Mouse (Mus musculus) midbrain, embryonic 12.5 days (tissue): ENCODE measurements around the gene Med16. TPM values are rescaled to one million over a fixed set of nuclear protein-coding genes. Genes with fewer than 3 reads are reported as not detected.
A peak's percentile ranks its signal among the peaks of the same experiment; 100 is the strongest.
"Not testable (repeated sequence)": the region's sequence is repeated elsewhere in the genome, so short reads cannot be mapped to it uniquely, and the experiment has no call there.

ENCODE experiments used
- ATAC-seq: fragments of 200-750 bp; cut with Nextera tagmentation; 2 replicates; pipeline ENCODE4 v1.8.0; 2017; ENCODE audit warnings: low read depth, moderate TSS enrichment, moderate library complexity; ENCODE audit not compliant: low FRiP score
- H3K27ac ChIP-seq: fragments of 300-500 bp; sonication (generic); replicated peaks from 2 replicates; pipeline ENCODE4 v1.5.1; 2016; ENCODE audit warnings: mild to moderate bottlenecking
- H3K27me3 ChIP-seq: fragments of 300-500 bp; sonication (generic); 2 replicates; pipeline ENCODE4 v1.6.1; 2016; ENCODE audit warnings: mild to moderate bottlenecking
- H3K36me3 ChIP-seq: fragments of 300-500 bp; sonication (generic); 2 replicates; pipeline ENCODE4 v1.6.1; 2016
- H3K4me1 ChIP-seq: fragments of 300-500 bp; sonication (generic); 2 replicates; pipeline ENCODE4 v1.6.1; 2016
- H3K4me2 ChIP-seq: fragments of 300-500 bp; sonication (generic); replicated peaks from 2 replicates; pipeline ENCODE4 v1.6.1; 2016; ENCODE audit warnings: mild to moderate bottlenecking, moderate library complexity
- H3K4me3 ChIP-seq: fragments of 300-500 bp; sonication (generic); 2 replicates; pipeline ENCODE4 v1.5.1; 2016; ENCODE audit warnings: mild to moderate bottlenecking
- H3K9ac ChIP-seq: fragments of 300-500 bp; sonication (generic); replicated peaks from 2 replicates; pipeline ENCODE4 v1.6.1; 2016; ENCODE audit warnings: mild to moderate bottlenecking, moderate library complexity
- H3K9me3 ChIP-seq: fragments of 300-500 bp; sonication (generic); 2 replicates; pipeline ENCODE4 v1.6.1; 2016; ENCODE audit warnings: mild to moderate bottlenecking
- WGBS: fragments of 180-500 bp; shearing (Covaris S2); methylation state at CpG from one replicate; pipeline ENCODE4 v1.1.7; 2016; 5-methylcytosine and 5-hydroxymethylcytosine counted together
- polyA plus RNA-seq: library from polyadenylated mRNA; unstranded; fragments of >200 nt; fragmentation: Nextera tagmentation; extraction: Ambion mirVana; gene quantifications from 2 replicates; pipeline ENCODE4 v1.2.1, GENCODE M21; 2016

Med16 gene
- polyA plus RNA-seq, 1 experiment from 2014 or later, result 65.4 TPM

DNA sequence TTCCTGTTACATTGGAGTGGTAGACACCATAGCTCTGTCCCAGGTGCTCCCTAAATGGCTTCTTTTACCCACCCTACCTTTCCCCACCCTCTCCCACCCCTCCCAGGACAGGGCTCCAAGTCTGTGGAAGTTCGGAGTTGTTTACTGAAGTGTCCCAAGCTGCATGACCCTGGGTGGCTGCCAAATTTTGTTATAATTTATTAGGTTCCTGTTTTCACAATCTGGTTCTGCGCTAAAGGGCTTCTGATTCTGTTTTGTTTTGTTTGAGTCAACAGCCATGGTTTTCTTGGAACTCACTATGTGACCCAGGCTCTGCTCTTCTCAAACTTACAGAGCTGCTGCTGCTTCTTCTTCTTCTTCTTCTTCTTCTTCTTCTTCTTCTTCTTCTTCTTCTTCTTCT is 19.3 kb downstream of the Med16 start:
- Histone ChIP-seq H3K4me3 (no peak overlapping the region), H3K4me1 (no peaks in the 10 kb centered on the region), H3K4me2 (no peak overlapping the region), H3K9ac (no peak overlapping the region), H3K9me3 (no peaks in the 10 kb centered on the region), H3K36me3 (peaks cover 3% of the 10 kb centered on the region; the same call in 1 of the 2 replicates), H3K27ac (no peak overlapping the region), H3K27me3 (peaks cover 26% of the 10 kb centered on the region)
- 98% methylated on average over 2 of the region's 2 CpGs for WGBS
- no peak for ATAC-seq

DNA sequence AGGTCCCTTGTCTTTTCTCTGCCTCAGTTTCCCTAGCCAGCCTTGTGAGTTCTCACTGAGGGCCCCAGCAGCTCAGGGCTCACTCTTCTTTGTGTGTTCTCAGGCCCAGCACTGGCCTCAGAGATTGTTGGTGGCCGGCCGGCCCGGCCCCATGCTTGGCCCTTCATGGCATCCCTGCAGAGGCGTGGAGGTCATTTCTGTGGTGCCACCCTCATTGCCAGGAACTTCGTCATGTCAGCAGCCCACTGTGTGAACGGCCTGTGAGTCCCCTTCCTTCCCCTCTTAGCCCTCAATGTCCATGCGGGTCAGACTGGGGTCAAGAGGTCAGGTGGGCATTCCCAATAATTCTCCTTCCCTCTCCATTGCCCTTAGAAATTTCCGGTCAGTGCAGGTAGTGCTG is 22.1 kb downstream of the Med16 start:
- Histone ChIP-seq H3K36me3 (no peaks in the 10 kb centered on the region), H3K4me2 (no peak overlapping the region), H3K27me3 (peaks cover 38% of the 10 kb centered on the region), H3K9ac (no peak overlapping the region), H3K4me1 (peaks cover 10% of the 10 kb centered on the region), H3K9me3 (no peaks in the 10 kb centered on the region), H3K4me3 (no peak overlapping the region), H3K27ac (no peak overlapping the region)
- 81% methylated on average over 8 of the region's 8 CpGs for WGBS
- no peak for ATAC-seq

DNA sequence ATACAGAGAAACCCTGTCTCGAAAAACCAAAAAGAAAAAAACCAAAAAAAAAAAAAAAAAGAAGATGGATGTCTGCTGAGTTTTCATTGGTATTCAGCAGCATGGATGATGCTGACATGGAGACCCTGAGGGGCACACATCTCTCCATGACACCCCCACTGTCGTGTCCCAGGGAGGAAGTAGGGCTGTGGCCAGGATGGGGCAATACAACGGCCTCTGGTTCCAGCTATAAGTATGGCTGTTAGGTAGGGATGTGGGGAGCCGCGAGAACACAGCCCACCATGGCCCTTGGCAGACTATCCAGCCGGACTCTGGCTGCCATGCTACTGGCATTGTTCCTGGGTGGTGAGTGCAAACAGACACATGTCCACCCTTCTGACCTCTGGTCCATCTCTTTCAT is 22.7 kb downstream of the Med16 start, which contains the start of gene Elane:
Gene Elane, plus strand, starts transcription at position 194 of the 400 bp plus-strand sequence.
- Histone ChIP-seq H3K9ac (no peak within 1 kb of the TSS), H3K4me3 (no peak within 1 kb of the TSS), H3K9me3 (no peaks in the 10 kb centered on the region), H3K4me2 (no peak within 1 kb of the TSS), H3K27ac (no peak within 1 kb of the TSS), H3K27me3 (peaks cover 38% of the 10 kb centered on the region), H3K36me3 (no peaks in the 10 kb centered on the region), H3K4me1 (peaks cover 10% of the 10 kb centered on the region)
- no peak for ATAC-seq
- 81% methylated on average over 6 of the region's 6 CpGs for whole genome bisulfite sequencing

DNA sequence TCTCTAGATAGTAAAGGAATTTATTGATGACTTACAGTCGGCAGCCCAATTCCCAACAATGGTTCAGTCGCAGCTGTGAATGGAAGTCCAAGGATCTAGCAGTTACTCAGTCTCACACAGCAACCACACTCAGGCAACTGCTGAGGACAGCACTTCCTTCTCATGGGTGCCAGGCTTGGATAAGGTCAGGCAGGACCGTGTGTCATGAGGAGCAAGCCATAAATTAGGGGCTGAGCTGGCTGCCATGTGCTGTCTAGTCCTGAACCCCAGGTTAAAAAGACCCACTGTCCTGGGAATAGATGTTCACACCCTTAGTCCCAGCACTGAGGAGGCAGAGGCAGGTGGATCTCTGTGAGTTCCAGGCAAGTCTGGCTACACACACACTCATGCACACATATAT is 23.8 kb downstream of the Med16 start:
- H3K9ac ChIP-seq, H3K9me3 ChIP-seq, H3K27ac ChIP-seq, H3K4me3 ChIP-seq, H3K36me3 ChIP-seq, ATAC-seq, H3K4me1 ChIP-seq, H3K4me2 ChIP-seq: not testable (repeated sequence)
- peaks cover 38% of the 10 kb centered on the region for H3K27me3 ChIP-seq
- 85% methylated on average over 3 of the region's 3 CpGs for WGBS

DNA sequence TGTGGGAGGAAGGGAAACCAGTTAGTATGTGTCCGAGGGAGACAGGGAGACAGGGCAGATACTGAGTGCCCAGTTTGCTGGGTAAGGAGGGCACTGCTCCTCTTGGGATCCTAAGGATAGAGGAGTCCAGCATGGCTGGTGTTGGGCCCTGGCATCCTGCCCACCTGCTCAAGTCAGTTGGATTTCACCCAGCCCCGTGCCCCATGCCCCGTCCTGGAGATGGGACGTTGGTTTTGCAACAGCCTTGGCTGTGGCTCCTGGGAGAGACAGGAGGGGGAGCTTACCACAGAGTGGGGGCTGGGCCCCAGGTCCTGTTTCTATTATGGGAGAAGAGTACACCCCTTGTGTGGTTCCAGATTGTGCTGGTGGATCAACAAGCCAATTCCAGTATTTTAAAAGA is 24.3 kb downstream of the Med16 start:
- Histone ChIP-seq H3K27ac (no peak overlapping the region), H3K36me3 (no peaks in the 10 kb centered on the region), H3K4me2 (no peak overlapping the region), H3K9ac (no peak overlapping the region), H3K9me3 (no peaks in the 10 kb centered on the region), H3K27me3 (peaks cover 41% of the 10 kb centered on the region), H3K4me3 (no peak overlapping the region), H3K4me1 (peaks cover 10% of the 10 kb centered on the region)
- WGBS, result 80% methylated on average over 4 of the region's 4 CpGs
- no peak for ATAC-seq

DNA sequence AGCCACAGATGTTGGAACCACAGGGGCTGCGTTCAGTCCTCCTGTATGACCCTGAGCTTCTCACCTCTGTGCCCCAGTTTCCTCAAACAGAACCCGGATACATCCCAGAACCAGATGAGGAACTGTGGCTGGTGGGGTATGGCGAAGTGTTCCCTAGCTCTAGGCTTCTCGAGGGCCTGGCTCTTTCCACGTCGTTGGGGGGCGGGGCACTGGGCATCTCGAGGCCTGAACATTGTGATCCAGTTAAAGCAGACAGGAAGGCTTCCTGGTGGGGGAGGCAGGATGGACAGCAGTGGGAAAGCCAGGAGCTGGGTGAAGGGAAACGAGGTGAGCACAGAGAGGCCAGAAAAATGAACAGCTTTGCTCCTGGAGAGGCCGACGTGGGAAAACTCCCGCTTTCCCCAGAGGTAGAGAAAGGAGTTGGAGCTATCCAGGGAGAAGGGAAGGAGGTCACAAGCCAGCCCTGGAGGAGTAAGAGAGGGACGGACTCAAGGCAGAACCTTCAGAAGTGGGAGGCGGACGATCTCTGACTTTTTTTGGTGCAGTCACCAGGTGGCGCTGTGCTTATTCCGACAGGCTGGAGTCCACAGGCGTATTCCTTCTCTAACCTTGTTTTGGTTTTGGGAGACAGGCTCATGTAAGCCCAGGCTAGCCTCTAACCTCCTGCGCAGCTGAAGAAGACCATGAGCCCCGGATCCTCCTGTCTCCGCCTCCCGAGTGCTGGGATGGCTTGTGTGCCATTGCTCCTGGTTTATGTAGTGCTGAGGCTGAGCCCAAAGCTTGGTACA is 25.2 kb downstream of the Med16 start:
- no peak overlapping the region for H3K27ac ChIP-seq
- peak; percentile 41; the same call in 1 of the 2 replicates for ATAC-seq
- 17% methylated on average over 22 of the region's 22 CpGs for WGBS
- H3K9ac ChIP-seq, result no peak overlapping the region
- H3K4me2 ChIP-seq, result no peak overlapping the region
- peaks cover 12% of the 10 kb centered on the region for H3K4me1 ChIP-seq
- H3K4me3 ChIP-seq, result no peak overlapping the region
- peaks cover 42% of the 10 kb centered on the region for H3K27me3 ChIP-seq
- H3K36me3 ChIP-seq, result no peaks in the 10 kb centered on the region
- no peaks in the 10 kb centered on the region for H3K9me3 ChIP-seq

DNA sequence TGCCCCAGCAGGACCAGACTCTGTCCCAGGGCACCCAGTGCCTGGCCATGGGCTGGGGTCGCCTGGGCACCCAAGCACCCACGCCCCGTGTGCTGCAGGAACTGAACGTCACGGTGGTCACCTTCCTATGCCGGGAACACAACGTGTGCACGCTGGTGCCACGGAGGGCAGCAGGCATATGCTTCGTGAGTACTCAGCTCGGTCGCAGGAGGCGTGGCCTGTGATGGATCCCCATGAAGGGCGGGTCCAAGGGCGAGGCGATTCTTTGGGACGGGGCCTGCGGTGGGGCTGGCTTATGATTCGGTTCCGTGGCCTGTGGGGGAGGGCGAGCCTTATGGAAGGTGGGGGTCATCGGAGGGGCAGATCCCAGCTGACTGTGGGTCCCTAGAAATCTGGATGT is 26.7 kb downstream of the Med16 start:
- Histone ChIP-seq H3K27ac (no peak overlapping the region), H3K27me3 (peaks cover 46% of the 10 kb centered on the region)

DNA sequence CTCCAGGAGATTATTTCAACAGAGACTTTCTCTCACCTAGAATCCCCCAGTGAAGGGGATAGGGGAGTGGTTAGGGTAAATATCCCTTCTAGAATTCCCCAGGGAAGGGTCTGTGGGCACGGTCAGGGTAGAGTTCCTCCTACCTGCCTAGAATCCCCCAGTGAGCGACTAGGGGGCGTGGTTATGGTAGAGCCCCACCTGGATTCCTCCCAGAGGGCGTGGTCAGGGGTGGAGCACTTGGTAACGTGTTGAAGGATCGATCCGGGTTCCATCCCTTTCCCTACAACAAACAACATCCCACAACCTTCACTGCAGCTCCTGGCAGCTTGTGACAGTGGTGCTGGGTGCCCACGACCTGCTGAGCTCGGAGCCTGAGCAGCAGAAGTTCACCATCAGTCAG is 28.0 kb downstream of the Med16 start:
- Histone ChIP-seq H3K4me1 (peaks cover 12% of the 10 kb centered on the region), H3K36me3 (no peaks in the 10 kb centered on the region), H3K27ac (no peak overlapping the region), H3K4me2 (no peak overlapping the region), H3K27me3 (peaks cover 46% of the 10 kb centered on the region), H3K9me3 (no peaks in the 10 kb centered on the region), H3K9ac (no peak overlapping the region), H3K4me3 (no peak overlapping the region)
- ATAC-seq, result no peak
- WGBS, result 13% methylated on average over 9 of the region's 9 CpGs

More for the DNA sequence above, 26.7 kb downstream of the Med16 start:
- Histone ChIP-seq H3K4me2 (peak overlapping the region; percentile 36), H3K9ac (peak overlapping the region; percentile 24; the same call in 1 of the 2 replicates), H3K4me1 (peaks cover 12% of the 10 kb centered on the region), H3K36me3 (no peaks in the 10 kb centered on the region), H3K4me3 (no peak overlapping the region; the same call in 1 of the 2 replicates), H3K9me3 (no peaks in the 10 kb centered on the region)
- WGBS, result 7% methylated on average over 22 of the region's 22 CpGs
- ATAC-seq, result no peak

DNA sequence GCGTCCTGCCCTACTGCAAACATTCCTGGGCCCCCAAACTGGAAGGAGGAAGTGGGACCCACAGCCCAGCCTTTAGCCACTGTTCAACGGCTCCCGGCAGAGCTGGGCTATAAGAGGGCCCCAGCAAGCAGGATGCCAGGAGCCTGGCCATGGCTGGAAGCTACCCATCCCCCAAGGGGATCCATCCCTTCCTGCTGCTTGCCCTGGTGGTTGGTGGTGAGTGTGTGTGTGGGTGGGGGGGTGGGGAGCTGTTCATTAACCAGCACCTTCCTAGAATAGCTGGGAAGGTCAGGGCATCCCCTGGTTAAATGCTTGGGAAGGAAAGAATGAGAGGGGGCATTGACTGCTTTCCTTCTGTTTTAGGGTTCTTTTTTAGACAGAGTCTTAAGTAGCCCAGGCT is 29.2 kb downstream of the Med16 start:
- Histone ChIP-seq H3K4me1 (peaks cover 24% of the 10 kb centered on the region), H3K4me2 (no peak overlapping the region), H3K9me3 (no peaks in the 10 kb centered on the region), H3K9ac (no peak overlapping the region), H3K4me3 (no peak overlapping the region), H3K36me3 (no peaks in the 10 kb centered on the region), H3K27ac (no peak overlapping the region), H3K27me3 (peaks cover 46% of the 10 kb centered on the region)
- no peak for ATAC-seq
- 51% methylated on average over 3 of the region's 3 CpGs for WGBS

DNA sequence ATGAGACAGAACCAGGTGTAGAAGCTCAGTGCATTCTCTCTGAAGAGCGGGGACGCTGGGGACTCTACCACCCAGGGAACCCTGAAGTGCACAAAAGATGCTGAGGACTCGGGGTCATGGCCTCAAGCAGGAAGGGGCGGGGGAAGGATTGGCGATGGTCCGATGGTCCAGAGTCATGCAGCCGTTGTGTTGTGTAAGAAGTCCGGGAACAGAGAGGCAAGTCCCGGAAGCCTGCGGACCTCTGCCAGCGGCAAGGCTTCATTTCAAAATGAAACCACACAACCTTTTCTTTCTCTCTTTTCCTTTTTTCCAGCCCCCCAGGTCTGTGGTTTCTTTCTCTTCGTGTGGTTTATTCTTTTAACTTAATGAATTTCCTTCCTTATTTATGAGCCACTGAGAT is 31.0 kb downstream of the Med16 start:
- Histone ChIP-seq H3K4me1 (peaks cover 32% of the 10 kb centered on the region), H3K27me3 (peaks cover 38% of the 10 kb centered on the region), H3K4me3 (no peak overlapping the region), H3K27ac (no peak overlapping the region), H3K9ac (no peak overlapping the region), H3K9me3 (no peaks in the 10 kb centered on the region), H3K36me3 (no peaks in the 10 kb centered on the region), H3K4me2 (no peak overlapping the region)
- no peak for ATAC-seq
- 46% methylated on average over 12 of the region's 12 CpGs for WGBS

DNA sequence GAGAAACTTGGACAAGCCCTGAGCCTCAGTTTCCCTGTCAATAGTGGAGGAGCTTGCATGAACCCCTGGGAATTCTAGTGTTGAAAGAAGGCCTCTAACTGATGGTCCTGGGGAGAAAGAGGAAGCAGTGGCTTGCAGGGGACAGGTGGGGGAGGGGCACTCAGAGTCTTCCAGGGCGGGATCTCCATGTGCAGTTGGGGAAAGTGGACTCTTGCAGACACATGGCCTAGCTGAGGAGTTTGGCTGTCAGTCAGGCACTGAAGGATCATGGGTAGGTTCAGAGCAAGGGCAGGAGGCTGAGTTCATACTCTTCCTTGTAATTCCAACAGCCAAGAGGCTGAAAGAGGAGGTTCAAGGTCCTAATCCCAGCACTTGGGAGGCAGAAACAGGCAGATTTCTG is 31.5 kb downstream of the Med16 start:
- ATAC-seq, result no peak
- peaks cover 33% of the 10 kb centered on the region for H3K4me1 ChIP-seq
- no peak overlapping the region for H3K9ac ChIP-seq
- peaks cover 32% of the 10 kb centered on the region for H3K27me3 ChIP-seq
- no peak overlapping the region for H3K4me2 ChIP-seq
- H3K36me3 ChIP-seq, result 0 out of 2 replicates have a peak, but pooled peaks cover under 1% of the 10 kb centered on the region
- no peak overlapping the region for H3K4me3 ChIP-seq
- 53% methylated on average over 1 of the region's 1 CpGs for WGBS
- no peak overlapping the region for H3K27ac ChIP-seq
- no peaks in the 10 kb centered on the region for H3K9me3 ChIP-seq

DNA sequence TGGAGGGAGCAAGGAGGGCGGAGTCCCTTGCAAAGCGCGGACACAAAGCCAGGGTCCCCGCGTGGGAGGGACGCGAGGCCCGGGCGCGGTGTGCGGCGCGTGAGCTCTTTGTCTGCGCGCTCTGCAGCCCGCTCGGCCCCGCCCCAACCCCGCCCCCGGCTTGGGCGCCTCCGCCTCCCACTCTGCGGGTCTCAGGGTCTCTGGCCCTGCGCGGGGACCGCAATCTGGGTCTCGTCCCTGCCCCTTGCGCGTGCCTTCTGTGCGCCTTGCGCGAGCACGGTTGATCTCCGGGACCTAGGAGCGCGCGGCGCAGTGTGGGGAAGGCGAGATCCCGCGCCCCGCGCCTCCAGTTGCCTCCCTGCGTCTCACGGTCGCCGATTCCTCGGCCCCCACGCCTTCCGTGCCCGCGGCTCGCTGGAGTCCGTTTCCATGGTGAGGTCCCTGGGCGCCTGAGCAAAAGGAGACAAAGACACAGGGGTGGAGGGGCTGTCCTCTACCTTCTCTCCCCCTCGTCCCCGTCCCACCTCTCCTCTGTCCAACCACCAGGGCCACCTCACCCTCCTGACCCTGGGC is 34.3 kb downstream of the Med16 start, which contains the start of the genes Prtn3 and Plppr3:
Gene Prtn3, plus strand, starts transcription at position 187 of the 573 bp plus-strand sequence.
Gene Plppr3, minus strand, starts transcription at position 345 of the 573 bp plus-strand sequence.
- Histone ChIP-seq H3K4me2 (peak within 1 kb of the TSS; percentile 74), H3K27ac (peak within 1 kb of the TSS; percentile 94), H3K36me3 (peaks cover 25% of the 10 kb centered on the region), H3K9ac (peak within 1 kb of the TSS; percentile 94), H3K4me3 (peak within 1 kb of the TSS; percentile 78), H3K4me1 (peaks cover 36% of the 10 kb centered on the region), H3K9me3 (no peaks in the 10 kb centered on the region), H3K27me3 (peaks cover 5% of the 10 kb centered on the region; the same call in 1 of the 2 replicates)
- peak; percentile 92 for ATAC-seq
- under 1% methylated on average over 48 of the region's 57 CpGs for WGBS
